Mouse (Mus musculus) spleen, postnatal 10 days (tissue): ENCODE measurements at regions not wholly inside any gene's neighbourhood (a gene's known extent, or its start where the extent isn't known, plus 50 kb on each side); places are given as distances from the start of the nearest gene placed in this dataset.

Source experiments
- DNase-seq, 2 experiments: peaks; one replicate each; pipeline ENCODE4 v3.0.0; 2021 to 2022; ENCODE audit warnings: low spot score in 2 of 2

DNA sequence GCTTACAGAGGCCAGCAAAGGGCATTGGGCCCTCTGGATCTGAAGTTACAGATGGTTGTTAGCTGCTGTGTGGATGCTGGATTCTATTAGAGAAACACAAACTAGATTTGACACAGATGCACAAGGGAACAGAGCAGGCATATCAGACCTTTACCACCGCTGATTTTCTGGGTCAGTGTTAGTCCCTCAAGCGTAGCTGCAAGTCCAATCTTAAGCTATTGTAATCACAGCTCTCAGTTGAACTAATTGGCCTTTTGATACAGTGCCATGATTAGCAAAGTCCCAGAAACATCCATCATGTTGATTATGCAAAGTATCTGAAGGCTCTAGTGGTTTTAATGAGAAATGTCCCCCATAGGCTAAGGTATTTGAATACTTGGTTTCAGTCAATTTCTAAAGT lies 54.2 kb upstream of the Plppr5 start:
- DNase-seq, result no peak

GRCm38 (mm10) chr3:117508090-117508489 lies 66.5 kb upstream of the Plppr5 start:
- no peak for DNase-seq

DNA sequence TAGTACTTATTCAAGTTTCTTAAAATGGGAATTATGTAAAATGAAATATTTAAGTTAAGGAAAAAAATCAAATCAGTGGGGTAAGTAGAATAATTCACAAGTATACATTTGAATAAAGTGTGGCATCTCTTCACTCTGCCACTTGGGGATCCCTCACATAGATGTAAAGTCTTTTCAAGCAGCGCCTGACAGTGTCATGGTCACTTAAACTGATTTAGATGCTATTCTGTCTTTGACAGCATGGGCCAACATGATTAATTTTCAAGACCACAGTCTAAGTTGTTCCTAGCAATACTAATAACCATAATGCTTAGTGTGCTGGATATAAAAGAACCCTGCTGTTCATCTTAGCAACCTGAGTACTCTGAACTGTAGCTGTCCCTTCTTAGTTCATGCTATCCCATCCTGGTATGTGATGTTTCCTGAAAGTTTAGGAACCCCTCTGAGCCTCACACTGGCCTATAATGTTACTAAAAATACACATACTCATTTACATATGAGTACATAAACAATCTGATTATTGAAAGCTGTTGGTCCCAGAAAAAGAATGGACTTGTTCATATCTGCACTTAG lies 68.4 kb upstream of the Plppr5 start:
- no peak for DNase-seq

DNA sequence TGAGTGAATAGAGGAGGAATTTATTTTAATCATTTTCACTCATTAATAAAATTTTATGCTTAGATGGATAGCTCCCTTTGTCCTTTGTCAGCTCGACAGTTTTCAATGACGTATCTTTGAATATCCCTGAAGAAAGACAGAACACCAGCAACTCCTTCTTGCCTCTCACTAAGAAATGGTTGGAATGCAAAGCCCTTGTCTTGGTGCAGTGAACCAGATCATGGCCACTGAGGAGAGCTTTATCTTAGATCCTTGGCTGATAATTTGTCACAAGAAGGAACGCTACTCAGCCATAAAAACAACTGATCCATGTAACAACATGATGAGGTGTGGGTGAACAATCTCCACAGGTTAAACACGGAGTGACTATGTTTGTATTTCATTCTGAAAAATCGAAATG lies 73.5 kb upstream of the Plppr5 start:
- no peak for DNase-seq

- no peak for DNase-seq
These were observed 76.3 kb upstream of the Plppr5 start for GRCm38 (mm10) chr3:117498138-117498897.

GRCm38 (mm10) chr3:117494118-117494517 lies 80.5 kb upstream of the Plppr5 start:
- DNase-seq, result peak in 1 of 2 experiments; percentile 18

- no peak for DNase-seq
These were observed 87.2 kb upstream of the Plppr5 start for GRCm38 (mm10) chr3:117487281-117488027.

DNA sequence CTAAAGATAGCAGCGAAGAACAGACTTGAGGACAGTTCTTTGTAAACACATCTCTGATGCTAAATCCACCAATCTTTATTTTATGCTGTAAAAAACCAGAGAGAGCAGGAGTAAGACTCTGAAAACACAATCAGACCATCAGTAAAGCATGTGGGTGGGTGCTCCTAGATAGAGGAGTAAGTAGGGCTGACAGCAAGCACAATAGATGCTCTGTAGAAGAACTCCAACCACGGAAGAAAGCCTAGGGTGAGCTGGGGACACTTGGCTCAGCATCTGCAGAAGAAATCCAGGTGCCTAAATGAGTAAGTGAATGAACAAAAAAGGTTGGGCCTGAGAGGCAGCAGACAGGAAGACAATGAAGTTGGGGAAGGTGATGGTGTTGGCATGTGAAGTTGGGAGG lies 88.3 kb upstream of the Plppr5 start:
- no peak for DNase-seq

DNA sequence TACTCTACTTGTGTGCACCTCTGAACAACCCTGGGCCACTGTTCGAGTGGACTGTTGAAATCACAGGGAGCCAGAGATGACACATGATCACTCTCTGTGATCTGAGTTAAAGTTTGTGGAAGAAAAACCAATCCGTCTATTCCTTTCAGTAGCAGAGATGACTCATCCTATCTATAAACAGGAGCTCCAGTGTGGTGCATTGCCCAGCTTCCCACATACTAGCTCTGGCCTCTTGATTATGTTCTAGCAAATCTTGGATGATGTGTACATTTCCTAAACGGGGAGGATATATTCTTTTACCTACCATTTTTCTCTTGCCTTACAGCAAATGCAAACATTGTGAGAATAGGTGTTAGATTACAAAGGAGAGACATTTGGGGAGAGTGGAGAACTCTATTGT lies 94.5 kb upstream of the Plppr5 start:
- no peak for DNase-seq

GRCm38 (mm10) chr3:117459507-117459906 lies 98.8 kb upstream of the Plppr4 start:
- no peak for DNase-seq

DNA sequence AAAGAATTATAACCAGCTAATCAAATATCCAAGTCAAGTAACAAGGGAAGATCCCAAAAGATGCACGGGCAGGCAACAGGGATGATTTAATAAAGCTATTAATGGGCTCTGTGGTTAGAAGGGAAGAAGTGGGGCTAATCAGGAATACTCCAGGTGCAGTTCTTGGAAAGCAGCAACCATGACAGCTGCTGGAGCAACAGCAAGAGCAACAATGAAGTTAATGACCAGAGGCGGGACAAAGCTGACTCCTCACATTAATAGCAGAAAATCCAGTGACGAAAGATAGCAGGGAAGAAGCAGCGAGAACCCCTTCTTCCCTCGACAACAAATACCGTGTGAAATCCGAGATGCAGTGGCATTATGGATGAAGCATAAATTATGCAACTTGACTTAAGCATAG lies 89.9 kb upstream of the Plppr4 start:
- DNase-seq, result no peak

DNA sequence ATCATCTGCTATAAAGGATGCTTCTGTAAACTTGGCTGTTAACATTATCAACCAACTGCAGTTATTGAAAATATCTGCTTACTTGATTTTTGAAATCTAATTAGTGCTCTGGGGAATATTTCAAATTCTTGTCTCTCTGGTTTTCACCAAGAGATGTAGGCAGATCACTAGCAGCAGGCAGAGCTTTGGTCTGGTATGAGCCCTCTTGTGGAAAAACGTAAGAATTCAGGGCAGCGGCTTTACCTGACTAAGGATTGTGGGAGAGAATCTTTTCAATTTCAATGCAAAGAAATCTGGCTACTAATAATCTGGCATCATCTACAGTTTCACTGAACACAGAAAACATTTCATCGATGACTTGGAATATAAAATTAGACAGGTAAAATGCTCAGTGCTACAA lies 81.2 kb upstream of the Plppr4 start:
- no peak for DNase-seq

GRCm38 (mm10) chr3:117440294-117440693 lies 79.6 kb upstream of the Plppr4 start:
- DNase-seq, result no peak

DNA sequence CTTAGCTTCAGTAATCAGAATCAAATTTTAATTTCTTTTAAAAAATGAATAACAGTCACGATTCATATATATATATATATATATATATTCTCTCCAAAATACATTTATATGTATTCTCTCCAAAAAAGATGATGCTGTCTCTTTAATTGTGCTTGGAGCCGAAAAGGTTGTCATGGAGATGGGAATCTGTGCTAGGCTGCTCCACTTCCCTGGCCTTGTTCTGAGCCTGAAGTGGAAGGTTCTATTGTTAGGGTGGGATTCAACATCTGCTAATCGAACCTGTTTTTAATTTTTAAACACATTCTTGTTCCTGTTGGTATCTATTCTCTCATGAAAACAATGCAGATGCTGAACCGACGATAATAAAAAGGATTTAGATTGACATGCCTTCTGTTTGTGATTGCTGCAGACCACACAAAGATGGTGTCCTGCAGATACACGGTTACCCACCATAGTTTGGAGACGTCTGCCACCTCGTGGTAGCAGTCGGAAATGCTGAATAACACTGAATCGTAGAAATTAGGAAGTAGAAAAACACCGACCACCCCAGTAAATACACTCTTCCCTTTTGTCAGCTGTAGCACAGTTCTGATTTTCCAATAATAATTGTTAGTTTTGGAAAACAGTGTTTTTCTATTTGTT lies 77.9 kb upstream of the Plppr4 start:
- DNase-seq, result peak in 1 of 2 experiments; percentile 52

- no peak for DNase-seq
These were observed 63.9 kb upstream of the Plppr4 start for GRCm38 (mm10) chr3:117424526-117424925.

DNA sequence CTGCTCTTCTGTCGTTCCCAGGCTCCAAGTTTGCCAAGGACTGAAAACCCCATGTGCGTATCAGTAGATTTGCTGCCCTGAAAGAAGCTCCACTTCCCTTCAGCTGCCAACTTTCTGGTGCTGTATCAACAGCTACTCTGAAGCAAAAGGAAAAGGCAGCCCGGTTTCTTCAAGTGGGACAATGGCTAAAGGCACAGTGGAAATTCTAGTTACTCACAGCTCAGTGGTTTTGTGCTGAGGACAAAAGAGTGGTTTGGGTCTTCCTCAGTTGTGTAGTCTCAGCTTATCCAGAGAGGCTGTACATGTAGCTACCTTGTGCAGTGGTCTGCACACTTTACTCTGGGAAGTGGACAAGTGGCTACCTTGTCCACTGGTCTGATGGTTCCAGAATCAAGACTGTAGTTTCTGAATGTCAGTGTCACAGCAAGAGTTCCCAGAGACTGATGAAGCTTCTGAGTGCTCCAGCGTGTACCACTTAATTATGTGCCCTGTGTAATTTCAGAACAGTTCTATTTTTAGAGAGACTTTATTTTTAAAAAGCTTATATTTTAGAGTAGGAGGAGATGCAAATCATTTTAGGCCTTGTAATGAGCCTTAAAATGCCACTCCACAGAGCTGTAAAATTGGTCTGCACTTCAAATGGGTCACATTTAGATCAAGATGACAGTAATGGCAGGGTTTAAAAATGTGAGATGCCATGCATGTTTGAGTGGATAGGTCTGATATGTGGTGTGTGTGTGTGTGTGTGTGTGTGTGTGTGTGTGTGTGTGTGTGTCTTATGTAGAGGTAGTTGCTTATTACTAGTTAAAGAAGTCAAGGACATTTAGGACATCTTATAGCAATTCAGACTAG lies 52.4 kb upstream of the Plppr4 start:
- no peak for DNase-seq
